Mouse (Mus musculus) pancreas, adult 10 weeks (tissue): ENCODE results near the gene Vmn1r93. TPM values are rescaled to one million over a fixed set of nuclear protein-coding genes. Genes with fewer than 3 reads are reported as not detected.

Source experiments
- polyA plus RNA-seq: library from polyadenylated mRNA; stranded (reverse); fragments of 350-450 nt; fragmentation: Illumina TruSeq; extraction: RNeasy Lipid Tissue Mini Kit (QIAGEN cat#74804); gene quantifications from one replicate; pipeline ENCODE4 v1.2.3, GENCODE M21; 2015; ENCODE audit warnings: low read depth, low replicate concordance; ENCODE audit not compliant: insufficient read depth

The Vmn1r93 gene
- polyA plus RNA-seq: not detected

GRCm38 (mm10) chr7:20138988-20139387, at the start of gene Vmn1r93:
Gene Vmn1r93, minus strand, starts transcription at chr7:20139088.

GRCm38 (mm10) chr7:20168277-20168676, 29.4 kb upstream of the Vmn1r93 start, which contains the start of gene Vmn1r94:
Gene Vmn1r94, minus strand, starts transcription at chr7:20168377.

GRCm38 (mm10) chr7:20122479-20122878, 16.4 kb downstream of the Vmn1r93 start, which contains the start of gene Gm16442:
Gene Gm16442, minus strand, starts transcription at chr7:20122579.

GRCm38 (mm10) chr7:20099380-20099779, 39.5 kb downstream of the Vmn1r93 start, which contains the start of gene Vmn1r91:
Gene Vmn1r91, plus strand, starts transcription at chr7:20099680.

Other genes with a start within 250 kb of the Vmn1r93 start
- 5.6 TPM for gene Pvr, start 217.9 kb downstream of the Vmn1r93 start, polyA plus RNA-seq
- gene Igsf23, start 188.3 kb downstream of the Vmn1r93 start, polyA plus RNA-seq: 0.96 TPM
- not detected for gene Ceacam20, start 173.7 kb downstream of the Vmn1r93 start, polyA plus RNA-seq
- 0.39 TPM for gene Nlrp9b, start 147.6 kb downstream of the Vmn1r93 start, polyA plus RNA-seq
- gene Vmn1r91, start 39.4 kb downstream of the Vmn1r93 start, polyA plus RNA-seq: not detected
- gene Gm16442, start 16.5 kb downstream of the Vmn1r93 start, polyA plus RNA-seq: not detected
- not detected for gene Vmn1r94, start 29.3 kb upstream of the Vmn1r93 start, polyA plus RNA-seq
- not detected for gene Vmn1r95, start 54.6 kb upstream of the Vmn1r93 start, polyA plus RNA-seq
- gene Gm6164, start 66.5 kb upstream of the Vmn1r93 start, polyA plus RNA-seq: not detected
- not detected for gene Gm4498, start 94.7 kb upstream of the Vmn1r93 start, polyA plus RNA-seq
- not detected for gene Gm5890, start 123.7 kb upstream of the Vmn1r93 start, polyA plus RNA-seq
- not detected for gene Gm4133, start 195.0 kb upstream of the Vmn1r93 start, polyA plus RNA-seq
- not detected for gene Gm5728, start 236.3 kb upstream of the Vmn1r93 start, polyA plus RNA-seq